Mouse (Mus musculus) liver, embryonic 14.5 days (tissue): ENCODE measurements around the gene Tubg1.

ENCODE experiments used
- CTCF ChIP-seq: IDR thresholded peaks from 2 replicates; pipeline ENCODE4 v1.5.1; 2016; ENCODE audit warnings: antibody characterized with exemption, low read depth, control low read depth
- EP300 ChIP-seq: IDR thresholded peaks from 2 replicates; pipeline ENCODE4 v1.6.1; 2016; ENCODE audit warnings: antibody characterized with exemption, low read depth

- TF ChIP-seq CTCF (peak; percentile 53), EP300 (no peak)
Measured at GRCm38 (mm10) chr11:101127075-101127474, 7.3 kb downstream of the Tubg1 start.
